Mouse (Mus musculus) kidney, postnatal 10 days (tissue): ENCODE results near the gene Bcl7a.

Experiments
- DNase-seq: peaks from one replicate; pipeline ENCODE4 v3.0.0; 2021; ENCODE audit warnings: mixed read lengths

Gene Bcl7a

GRCm38 (mm10) chr5:123378712-123379111, 35.1 kb downstream of the Bcl7a start:
- DNase-seq: no peak

DNA sequence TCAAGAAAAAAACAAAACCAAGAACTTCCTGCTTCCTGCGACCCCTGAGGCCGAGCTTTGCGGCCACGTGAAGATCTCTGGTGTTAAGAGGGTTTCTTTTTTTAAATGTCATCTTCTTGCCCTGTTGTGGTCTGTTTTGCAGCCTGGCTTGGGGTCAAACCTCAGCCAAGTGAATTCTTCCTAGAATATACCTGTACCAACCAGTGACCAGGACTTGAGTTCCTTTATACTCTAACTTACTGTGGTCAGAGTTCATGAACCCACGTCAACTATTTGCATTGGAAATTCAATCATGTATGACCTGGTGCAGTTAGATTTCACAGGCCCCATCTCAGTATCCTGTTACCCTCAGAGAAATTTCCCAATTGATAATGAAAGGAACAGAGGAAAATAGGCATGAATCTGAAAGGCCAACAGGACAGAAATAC, 35.9 kb downstream of the Bcl7a start:
- no peak for DNase-seq

DNA sequence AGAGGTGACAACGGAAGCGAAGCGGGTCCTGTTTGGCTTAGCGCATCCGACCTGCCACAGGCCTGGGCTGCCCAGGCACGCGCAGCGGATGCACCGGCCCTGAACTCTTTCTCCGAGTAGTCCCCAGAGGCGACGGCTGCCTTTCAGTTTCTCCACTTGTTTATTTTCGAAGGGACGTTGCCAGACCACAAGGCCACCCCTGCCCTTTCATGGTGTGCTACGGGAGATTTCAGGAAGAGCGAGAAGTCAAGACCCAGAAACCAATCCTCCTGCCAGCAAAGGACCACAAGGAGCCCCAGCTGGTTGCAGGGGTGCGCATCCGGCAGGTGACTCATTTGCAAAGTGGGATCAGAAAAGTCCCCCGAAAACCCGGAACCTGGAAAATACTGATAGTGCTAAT, 38.3 kb downstream of the Bcl7a start:
- peak; percentile 70 for DNase-seq

GRCm38 (mm10) chr5:123382686-123383085, 39.1 kb downstream of the Bcl7a start:
- no peak for DNase-seq

GRCm38 (mm10) chr5:123388452-123388851, 44.8 kb downstream of the Bcl7a start:
- DNase-seq: no peak

DNA sequence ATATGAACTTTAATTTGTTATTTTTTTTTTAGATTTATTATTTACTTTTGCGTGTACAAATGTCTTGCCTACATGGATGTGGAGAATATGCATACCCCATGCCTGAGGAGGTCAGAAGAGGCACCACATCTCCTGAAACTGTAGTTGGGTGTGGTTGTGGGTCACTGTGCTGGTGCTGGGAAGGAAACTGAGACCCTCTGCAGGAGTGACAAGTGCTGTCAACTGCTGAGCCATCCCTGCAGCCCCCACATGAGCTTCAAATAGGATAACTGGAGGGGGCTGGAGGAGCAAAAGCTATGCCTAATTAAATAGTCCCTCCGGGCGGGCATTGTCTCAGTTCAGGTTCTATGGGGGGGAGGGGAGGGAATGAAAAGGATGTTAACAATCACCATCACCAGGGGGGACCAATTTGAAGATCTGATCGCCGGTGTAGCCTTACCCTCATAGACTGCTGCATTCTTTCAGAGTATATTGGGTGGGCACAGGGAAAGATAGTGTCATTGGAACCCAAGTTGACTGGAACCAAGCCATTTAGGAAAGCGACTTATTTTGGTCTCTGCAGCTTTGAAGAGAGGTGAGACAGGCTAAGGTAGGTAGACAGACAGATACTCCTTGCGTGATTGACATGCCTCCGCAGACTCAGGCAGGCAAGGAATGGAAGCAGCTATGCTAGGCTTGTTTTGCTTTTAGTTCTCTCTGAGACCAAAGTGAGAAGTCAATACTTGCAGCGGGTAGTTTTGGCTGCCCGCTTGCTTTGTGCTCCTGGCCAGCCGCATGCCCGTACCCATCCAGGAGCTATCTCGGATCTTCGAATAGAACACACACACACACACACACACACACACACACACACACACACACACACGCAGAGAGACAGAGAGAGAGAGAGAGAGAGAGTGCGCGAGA, 47.2 kb downstream of the Bcl7a start:
- no peak for DNase-seq

- peak; percentile 41 for DNase-seq
Observed at GRCm38 (mm10) chr5:123391442-123391809, 47.8 kb downstream of the Bcl7a start.

DNA sequence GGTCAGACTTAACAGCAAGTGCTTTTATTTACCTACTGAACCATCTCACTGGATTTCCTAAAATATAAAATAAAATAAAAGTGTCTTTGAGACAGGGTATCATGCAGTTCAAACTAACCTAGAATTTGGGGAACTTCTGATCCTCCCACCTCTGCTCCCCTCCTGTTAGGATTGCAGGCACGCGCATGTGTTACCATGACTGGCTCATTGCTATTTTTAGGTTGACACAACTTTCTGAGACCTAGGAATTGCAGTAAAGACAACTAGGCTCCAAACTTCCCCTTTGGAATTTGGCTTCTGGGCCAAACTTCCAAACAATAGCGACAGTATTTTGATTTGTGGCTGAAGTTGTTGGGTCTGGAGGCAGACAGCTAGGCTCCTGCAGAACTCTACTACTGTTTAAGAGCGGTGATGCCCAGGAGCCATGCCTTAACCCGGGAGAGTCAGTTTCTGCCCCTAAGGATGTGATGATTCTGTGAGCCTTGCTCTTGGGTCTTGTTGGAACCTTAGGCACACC, 50.2 kb downstream of the Bcl7a start:
- DNase-seq: no peak

DNA sequence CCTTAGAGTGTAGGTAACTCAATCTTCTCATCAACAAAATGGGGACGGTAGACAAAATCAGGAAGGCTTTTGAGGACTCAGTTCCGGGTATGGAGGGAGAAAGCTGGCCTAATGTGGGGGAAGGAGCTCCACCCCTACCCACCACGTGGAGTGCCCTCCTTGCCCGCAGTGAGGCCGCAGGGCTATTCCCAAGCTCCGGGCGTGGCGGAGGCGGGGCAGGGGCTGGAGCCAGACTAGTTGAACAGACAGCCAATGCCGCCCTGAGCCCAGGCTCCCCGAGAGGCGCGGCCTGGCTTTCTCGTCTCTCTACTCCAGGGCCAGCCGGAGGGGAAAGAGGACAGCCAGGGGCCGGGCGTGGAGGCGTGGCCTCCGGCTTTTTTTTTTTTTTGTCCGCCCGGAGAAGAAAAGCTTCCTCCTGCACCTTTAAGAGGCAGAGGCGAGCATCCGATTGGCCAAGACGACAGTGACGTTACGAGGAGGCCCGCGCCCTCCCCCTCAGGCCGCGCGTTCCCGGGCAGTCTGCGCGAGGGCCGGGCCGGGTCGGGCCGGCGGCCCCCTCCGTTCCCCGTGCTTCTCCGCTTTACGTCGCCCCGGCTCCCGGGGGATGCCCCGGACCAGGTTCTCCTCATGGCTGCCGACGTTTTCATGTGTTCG, 50.8 kb downstream of the Bcl7a start, which contains the start of gene Mlxip:
Gene Mlxip (plus strand): TSS at position 496 of the 654 bp plus-strand sequence.
- peak; percentile 96 for DNase-seq

DNA sequence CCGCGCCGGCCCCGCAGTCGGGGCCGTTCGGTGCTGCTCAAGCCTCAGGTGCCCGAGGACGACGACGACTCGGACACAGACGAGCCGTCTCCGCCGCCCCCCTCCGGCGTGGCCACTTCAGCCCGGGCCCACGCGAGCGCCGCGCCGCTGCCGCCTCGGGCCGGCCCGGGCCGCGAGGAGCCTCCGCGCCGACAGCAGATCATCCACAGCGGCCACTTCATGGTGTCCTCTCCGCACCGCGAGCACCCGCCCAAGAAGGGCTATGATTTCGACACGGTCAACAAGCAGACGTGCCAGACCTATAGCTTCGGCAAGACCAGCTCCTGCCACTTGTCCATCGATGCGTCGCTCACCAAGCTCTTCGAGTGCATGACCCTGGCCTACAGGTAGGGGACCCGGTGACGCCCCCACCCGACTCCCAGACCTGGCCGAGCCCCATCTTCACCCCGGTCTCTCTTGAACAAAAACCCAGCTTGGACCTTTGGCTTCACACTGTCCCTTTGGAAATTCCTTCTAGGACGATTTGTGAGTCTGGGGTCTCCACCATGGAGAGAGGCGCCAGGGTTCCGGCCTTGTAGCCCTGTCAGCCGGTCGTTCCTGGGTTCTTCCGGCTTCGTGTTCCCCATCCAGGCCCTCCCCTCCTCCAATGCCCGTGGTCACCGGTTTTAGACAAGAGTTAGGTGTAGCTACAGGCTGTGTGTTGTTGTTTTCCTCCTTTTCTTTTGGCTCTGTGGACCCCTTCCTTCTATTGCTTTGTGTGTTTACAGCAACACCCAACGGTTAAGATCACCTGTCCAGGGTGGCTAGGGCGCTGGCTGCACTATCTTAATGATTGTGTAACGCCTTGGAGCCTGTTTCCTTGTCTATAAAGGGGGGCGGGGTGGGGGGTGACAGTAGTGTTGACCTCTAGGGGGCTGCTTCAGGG, 51.6 kb downstream of the Bcl7a start:
- no peak for DNase-seq

DNA sequence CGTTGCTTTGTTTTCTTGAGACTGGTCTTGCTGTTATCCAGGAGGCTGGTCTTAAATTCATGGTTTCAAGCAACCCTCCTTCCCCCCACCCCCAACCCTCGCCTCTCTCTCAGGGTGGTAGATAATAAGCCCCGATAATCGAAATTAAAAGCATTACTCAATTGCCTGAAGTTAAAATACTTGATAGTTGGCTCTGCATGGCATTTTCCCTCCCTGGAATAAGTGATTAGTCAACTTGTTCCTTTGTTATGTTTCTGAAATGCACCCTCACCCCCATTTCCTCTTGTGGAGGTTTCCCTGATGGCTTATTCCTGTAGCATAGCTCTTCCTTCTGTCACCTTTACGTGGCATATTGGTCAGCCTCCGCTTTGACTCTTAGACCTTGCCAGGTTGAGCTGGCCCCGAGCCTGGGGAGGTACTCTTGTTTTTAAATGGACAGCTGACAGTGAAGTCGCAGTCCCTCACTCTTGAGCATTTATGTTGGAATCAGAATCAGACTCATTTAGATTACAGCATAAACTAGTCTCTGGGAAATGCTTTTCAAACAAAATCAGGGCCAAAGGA, 53.3 kb downstream of the Bcl7a start:
- no peak for DNase-seq

DNA sequence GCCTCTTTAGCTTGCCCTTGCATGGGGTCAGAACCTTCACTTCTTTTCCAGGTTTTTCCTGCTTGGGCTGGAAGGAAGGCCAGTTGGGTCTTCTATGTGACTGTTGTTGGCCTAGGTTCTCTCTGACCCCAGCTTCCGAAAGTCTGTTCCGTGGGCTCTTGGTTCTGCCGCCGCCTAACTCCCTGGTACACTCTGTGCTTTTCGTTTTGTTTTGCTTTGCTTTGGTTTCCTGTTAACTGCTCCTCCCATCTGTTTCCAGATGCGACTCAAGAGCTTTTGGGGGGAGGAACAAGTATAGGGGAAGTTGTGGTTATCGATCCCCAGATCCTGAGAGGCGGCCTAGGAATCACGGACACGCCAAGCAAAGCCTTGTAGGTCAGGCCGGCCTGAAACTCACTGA, 54.2 kb downstream of the Bcl7a start:
- no peak for DNase-seq

- no peak for DNase-seq
Observed at GRCm38 (mm10) chr5:123398856-123399498, 55.3 kb downstream of the Bcl7a start.

DNA sequence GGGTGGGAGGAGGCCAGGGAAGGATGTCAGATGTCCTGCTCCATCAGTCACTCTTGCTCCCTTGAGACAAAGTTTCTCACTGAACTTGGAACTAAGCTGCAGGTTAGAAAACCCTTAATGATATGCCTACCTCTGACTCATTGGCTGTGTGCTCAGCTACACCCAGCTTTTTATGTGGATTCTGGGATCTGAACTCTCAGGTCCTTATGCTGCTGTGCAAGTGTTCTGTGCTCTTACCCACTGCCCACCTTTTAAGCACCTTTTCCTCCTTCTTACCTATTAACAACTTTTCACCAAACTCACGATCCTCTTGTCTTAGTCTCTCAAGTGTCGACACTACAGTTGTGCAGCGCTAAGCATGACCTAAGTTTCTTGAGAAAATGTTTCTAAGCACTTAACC, 60.8 kb downstream of the Bcl7a start:
- DNase-seq: no peak

GRCm38 (mm10) chr5:123406952-123407351, 63.3 kb downstream of the Bcl7a start:
- no peak for DNase-seq

DNA sequence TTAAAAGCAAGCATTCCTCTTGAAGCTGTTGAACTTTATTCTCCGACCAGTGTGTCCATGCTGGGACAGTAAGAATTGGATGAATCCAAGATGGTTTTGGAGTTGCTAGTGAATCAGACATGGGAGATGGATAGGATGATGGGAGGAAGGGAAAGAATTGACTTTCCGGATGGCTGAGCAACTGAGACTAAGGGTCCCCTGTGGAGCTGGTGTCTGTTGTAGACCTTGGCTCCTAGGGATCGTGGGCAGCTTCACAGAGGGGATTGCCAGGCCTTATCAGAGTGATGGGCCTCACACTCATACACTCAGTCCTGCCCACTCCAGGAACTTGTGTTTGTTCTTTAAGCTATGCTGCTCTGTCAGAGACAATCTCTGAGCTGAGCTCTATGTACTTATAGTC, 64.5 kb downstream of the Bcl7a start:
- no peak for DNase-seq

DNA sequence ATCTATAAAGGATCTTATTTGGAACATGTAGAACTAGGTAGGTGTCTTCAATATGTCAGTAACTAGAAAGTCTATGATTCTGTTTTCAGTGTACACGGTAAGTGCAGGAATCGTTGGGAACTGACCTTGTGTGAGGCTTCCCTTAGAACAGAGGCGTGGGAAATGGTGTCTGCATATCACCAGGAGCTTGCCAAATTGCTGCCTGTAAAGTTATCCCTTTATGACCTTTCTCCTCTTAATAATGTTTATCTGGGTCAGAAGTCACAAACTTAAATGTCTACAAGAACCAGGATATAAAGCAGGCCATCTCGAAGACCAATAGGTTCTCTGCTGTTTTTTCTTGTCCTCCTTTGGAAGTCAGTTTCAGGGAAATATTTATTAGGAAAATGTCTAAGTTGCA, 68.6 kb downstream of the Bcl7a start:
- no peak for DNase-seq

DNA sequence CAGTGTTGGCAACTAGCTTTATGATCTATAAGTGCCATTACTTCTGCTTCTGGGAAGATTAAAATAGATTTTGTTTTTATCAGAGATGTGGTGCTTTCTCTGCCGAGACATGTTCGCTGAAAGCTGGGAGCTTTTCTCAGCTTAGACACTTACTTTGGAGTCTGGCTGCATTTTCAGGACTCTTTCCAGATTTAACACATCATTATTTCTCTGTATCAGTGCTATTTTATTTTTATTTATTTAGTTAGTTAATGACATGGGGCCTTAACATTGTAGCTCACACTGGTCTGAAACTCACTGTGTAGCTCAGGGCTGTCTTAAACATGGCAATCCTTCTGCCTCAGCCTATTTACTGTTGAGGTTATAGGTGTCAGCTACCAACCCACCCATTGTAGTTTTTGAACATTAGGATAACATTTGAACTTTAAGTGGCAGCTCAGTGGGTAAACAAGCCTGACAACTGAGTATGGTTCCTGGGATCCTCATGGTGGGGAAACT, 70.3 kb downstream of the Bcl7a start:
- DNase-seq: no peak

GRCm38 (mm10) chr5:123416149-123416548, 72.5 kb downstream of the Bcl7a start:
- DNase-seq: no peak

- no peak for DNase-seq
Observed at GRCm38 (mm10) chr5:123416566-123417518, 73.2 kb downstream of the Bcl7a start.

GRCm38 (mm10) chr5:123423885-123424284, 80.3 kb downstream of the Bcl7a start:
- DNase-seq: no peak
